Mouse (Mus musculus) midbrain, postnatal 0 days (tissue): ENCODE data around the gene Flii. TPM values are rescaled to one million over a fixed set of nuclear protein-coding genes. Genes with fewer than 3 reads are reported as not detected.

ENCODE experiments used
- ATAC-seq: fragments of 200-750 bp; cut with Nextera tagmentation; 2 replicates; pipeline ENCODE4 v1.8.0; 2017; ENCODE audit warnings: moderate number of reproducible peaks, mild to moderate bottlenecking, moderate TSS enrichment, moderate library complexity; ENCODE audit not compliant: low FRiP score
- DNase-seq: peaks from one replicate; pipeline ENCODE4 v3.0.0-alpha.2; 2015; ENCODE audit warnings: low spot score
- H3K27ac ChIP-seq: fragments of 300-500 bp; sonication (generic); 2 replicates; pipeline ENCODE4 v1.5.1; 2014; ENCODE audit warnings: low read depth, mild to moderate bottlenecking, low read length, mixed read lengths
- H3K27me3 ChIP-seq: fragments of 300-500 bp; sonication (generic); 2 replicates; pipeline ENCODE4 v1.6.1; 2014; ENCODE audit warnings: low read length, control low read depth, mixed read lengths; ENCODE audit not compliant: insufficient read depth
- H3K36me3 ChIP-seq: fragments of 300-500 bp; sonication (generic); 2 replicates; pipeline ENCODE4 v1.6.1; 2014; ENCODE audit warnings: low read length, control low read depth, mixed read lengths; ENCODE audit not compliant: insufficient read depth
- H3K4me1 ChIP-seq: fragments of 300-500 bp; sonication (generic); 2 replicates; pipeline ENCODE4 v1.6.1; 2014; ENCODE audit warnings: mild to moderate bottlenecking, control low read depth, antibody characterized with exemption, low read length, mixed read lengths; ENCODE audit not compliant: insufficient read depth
- H3K4me2 ChIP-seq: fragments of 300-500 bp; sonication (generic); 2 replicates; pipeline ENCODE4 v1.6.1; 2014; ENCODE audit warnings: low read depth, mild to moderate bottlenecking, low read length, mixed read lengths; ENCODE audit not compliant: poor library complexity, severe bottlenecking
- H3K4me3 ChIP-seq: fragments of 300-500 bp; sonication (generic); 2 replicates; pipeline ENCODE4 v1.5.1; 2014; ENCODE audit warnings: low read depth, mild to moderate bottlenecking, low read length, moderate library complexity
- H3K9ac ChIP-seq: fragments of 300-500 bp; sonication (generic); replicated peaks from 2 replicates; pipeline ENCODE4 v1.6.1; 2014; ENCODE audit warnings: mild to moderate bottlenecking, low read length, moderate library complexity, mixed read lengths; ENCODE audit not compliant: poor library complexity, severe bottlenecking
- H3K9me3 ChIP-seq: fragments of 300-500 bp; sonication (generic); 2 replicates; pipeline ENCODE4 v1.6.1; 2016; ENCODE audit warnings: low read length, control low read depth
- CTCF ChIP-seq: IDR thresholded peaks from 2 replicates; pipeline ENCODE4 v1.5.1; 2016; ENCODE audit warnings: antibody characterized with exemption, mild to moderate bottlenecking
- WGBS: fragments of 180-500 bp; shearing (Covaris S2); extraction: QIAGEN DNeasy Blood & Tissue Kit; methylation state at CpG from one replicate; pipeline ENCODE4 v1.1.7; 2014; 5-methylcytosine and 5-hydroxymethylcytosine counted together
- polyA plus RNA-seq: library from polyadenylated mRNA; unstranded; fragments of >200 nt; fragmentation: Nextera tagmentation; extraction: Ambion mirVana; gene quantifications from 2 replicates; pipeline ENCODE4 v1.2.1, GENCODE M21; 2015
- total RNA-seq: library from RNA; depleted of rRNA; stranded (reverse); fragments of >200 nt; gene quantifications from 2 replicates; pipeline ENCODE4 v1.2.3, GENCODE M21; 2014; rRNA removed

The Flii gene
- 64.9 and 92.7 TPM in 2 replicates for total RNA-seq
- polyA plus RNA-seq = 42.7 and 46.0 TPM in 2 replicates

- Histone ChIP-seq H3K9ac (peak within 1 kb of the TSS; percentile 90), H3K27me3 (no peaks in the 10 kb centered on the region), H3K4me1 (peaks cover 14% of the 10 kb centered on the region), H3K36me3 (peaks cover 46% of the 10 kb centered on the region), H3K9me3 (no peaks in the 10 kb centered on the region), H3K27ac (peak within 1 kb of the TSS; percentile 90), H3K4me3 (peak within 1 kb of the TSS; percentile 89), H3K4me2 (peak within 1 kb of the TSS; percentile 74)
- peak; percentile 73 for DNase-seq
- peak; percentile 31 for ATAC-seq
- TF ChIP-seq CTCF = peak; percentile 69
- under 1% methylated on average over 44 of the region's 71 CpGs for WGBS
These were observed at the start of gene Flii for GRCm38 (mm10) chr11:60726601-60727391. TSS of gene Flii (minus strand) at chr11:60727263.

GRCm38 (mm10) chr11:60776107-60776828 is 49.2 kb upstream of the Flii start:
- Histone ChIP-seq H3K4me3 (peak overlapping the region; percentile 79), H3K4me2 (peak overlapping the region; percentile 92), H3K9ac (peak overlapping the region; percentile 82), H3K27me3 (no peaks in the 10 kb centered on the region), H3K9me3 (no peaks in the 10 kb centered on the region), H3K4me1 (peaks cover 37% of the 10 kb centered on the region), H3K36me3 (peaks cover 11% of the 10 kb centered on the region), H3K27ac (peak overlapping the region; percentile 79; the same call in 1 of the 2 replicates)
- no peak for TF ChIP-seq CTCF
- no peak for DNase-seq
- no peak for ATAC-seq
- 6% methylated on average over 17 of the region's 17 CpGs for WGBS

GRCm38 (mm10) chr11:60775578-60775977 is 48.5 kb upstream of the Flii start:
- Histone ChIP-seq H3K27ac (no peak overlapping the region), H3K27me3 (no peaks in the 10 kb centered on the region), H3K9ac (no peak overlapping the region), H3K36me3 (peaks cover 11% of the 10 kb centered on the region), H3K4me3 (0 out of 2 replicates have a peak overlapping the region, but pooled peaks have one; percentile 79), H3K4me2 (peak overlapping the region; percentile 92), H3K9me3 (no peaks in the 10 kb centered on the region), H3K4me1 (peaks cover 31% of the 10 kb centered on the region)
- ATAC-seq (no peak), DNase-seq (no peak)
- TF ChIP-seq CTCF = no peak
- 60% methylated on average over 6 of the region's 6 CpGs for WGBS

GRCm38 (mm10) chr11:60774841-60775240 is 47.8 kb upstream of the Flii start:
- H3K9me3 ChIP-seq = no peaks in the 10 kb centered on the region
- no peaks in the 10 kb centered on the region for H3K27me3 ChIP-seq
- WGBS = 80% methylated on average over 1 of the region's 1 CpGs
- no peak for DNase-seq
- TF ChIP-seq CTCF = no peak
- H3K4me3 ChIP-seq = no peak overlapping the region
- peaks cover 8% of the 10 kb centered on the region for H3K36me3 ChIP-seq
- no peak overlapping the region for H3K27ac ChIP-seq
- no peak for ATAC-seq
- no peak overlapping the region for H3K9ac ChIP-seq
- H3K4me1 ChIP-seq = peaks cover 23% of the 10 kb centered on the region
- peak overlapping the region; percentile 92; the same call in 1 of the 2 replicates for H3K4me2 ChIP-seq

GRCm38 (mm10) chr11:60774158-60774689 is 47.2 kb upstream of the Flii start:
- DNase-seq = no peak
- Histone ChIP-seq H3K9me3 (no peaks in the 10 kb centered on the region), H3K4me3 (no peak overlapping the region), H3K4me1 (peaks cover 18% of the 10 kb centered on the region), H3K27ac (no peak overlapping the region), H3K27me3 (no peaks in the 10 kb centered on the region), H3K36me3 (peaks cover 2% of the 10 kb centered on the region), H3K9ac (no peak overlapping the region), H3K4me2 (no peak overlapping the region)
- TF ChIP-seq CTCF = no peak
- 93% methylated on average over 3 of the region's 3 CpGs for WGBS
- no peak for ATAC-seq
